Mouse (Mus musculus) left cerebral cortex, postnatal 14 days (tissue): ENCODE measurements around the gene Hapln4. TPM values are rescaled to one million over a fixed set of nuclear protein-coding genes. Genes with fewer than 3 reads are reported as not detected.

Experiments
- DNase-seq, 2 experiments: peaks; one replicate each; pipeline ENCODE4 v3.0.0; 2021 to 2022; ENCODE audit warnings: low spot score in 2 of 2, mixed read lengths in 1 of 2
- intact Hi-C: fragments of 180-260 bp; cut with DNase I; formaldehyde crosslinking; loops from one replicate; pipeline ENCODE4 v1.15.1; 2025
- total RNA-seq, 2 experiments: library from RNA; stranded (reverse); gene quantifications; 2 replicates each; pipeline ENCODE4 v1.2.3; 2021

The Hapln4 gene
- total RNA-seq, 2 experiments from 2014 or later = 17.9 to 20.9 TPM

GRCm38 (mm10) chr8:70089296-70089960, 6.2 kb downstream of the Hapln4 start:
- DNase-seq = peak in 1 of 2 experiments; percentile 62
- intact Hi-C loops = loop anchor here (2.0 to 5.0 kb wide), 2 partner anchors 31 to 133 kb away; partner anchors contain the start of gene Ncan

- no peak for DNase-seq
- intact Hi-C loops = no loop called here
Observed at GRCm38 (mm10) chr8:70092786-70093185, 9.5 kb downstream of the Hapln4 start.

- DNase-seq = peak in 1 of 2 experiments; percentile 84
- intact Hi-C loops = no loop called here
Observed at GRCm38 (mm10) chr8:70099276-70099675, 16.0 kb downstream of the Hapln4 start.

- peak in 1 of 2 experiments; percentile 67 for DNase-seq
- intact Hi-C loops = no loop called here
Observed at GRCm38 (mm10) chr8:70100241-70100640, 17.0 kb downstream of the Hapln4 start.

GRCm38 (mm10) chr8:70104506-70104905, 21.2 kb downstream of the Hapln4 start:
- intact Hi-C loops = no loop called here
- no peak for DNase-seq

- DNase-seq = no peak
- intact Hi-C loops = no loop called here
Observed at GRCm38 (mm10) chr8:70104922-70105321, 21.7 kb downstream of the Hapln4 start.

- intact Hi-C loops = no loop called here
- DNase-seq = no peak
Observed at GRCm38 (mm10) chr8:70110451-70110850, 27.2 kb downstream of the Hapln4 start.

- DNase-seq = no peak
- intact Hi-C loops = no loop called here
Observed at GRCm38 (mm10) chr8:70111192-70111795, 28.0 kb downstream of the Hapln4 start.

GRCm38 (mm10) chr8:70112401-70113016, 29.3 kb downstream of the Hapln4 start:
- intact Hi-C loops = no loop called here
- DNase-seq = no peak

GRCm38 (mm10) chr8:70114488-70114887, 31.2 kb downstream of the Hapln4 start:
- intact Hi-C loops = no loop called here
- DNase-seq = no peak

- DNase-seq = no peak
- intact Hi-C loops = no loop called here
Observed at GRCm38 (mm10) chr8:70114892-70115291, 31.6 kb downstream of the Hapln4 start.

- intact Hi-C loops = no loop called here
- no peak for DNase-seq
Observed at GRCm38 (mm10) chr8:70117611-70118010, 34.4 kb downstream of the Hapln4 start.

GRCm38 (mm10) chr8:70118726-70119700, 35.8 kb downstream of the Hapln4 start:
- intact Hi-C loops = no loop called here

GRCm38 (mm10) chr8:70120667-70121066, 37.4 kb downstream of the Hapln4 start, which contains the start of gene Ncan:
Gene Ncan (minus strand): TSS chr8:70120873.
- intact Hi-C loops = loop anchor here (2.0 kb wide), 1 partner anchor 32 kb away; no protein-coding TSS in a partner anchor

More at GRCm38 (mm10) chr8:70118726-70119700, 35.8 kb downstream of the Hapln4 start:
- DNase-seq = peak; percentile 78 to 92

GRCm38 (mm10) chr8:70122863-70123262, 39.6 kb downstream of the Hapln4 start:
- no peak for DNase-seq
- intact Hi-C loops = no loop called here

More at GRCm38 (mm10) chr8:70120667-70121066, 37.4 kb downstream of the Hapln4 start, which contains the start of gene Ncan:
- peak; percentile 92 to 93 for DNase-seq

- no peak for DNase-seq
- intact Hi-C loops = no loop called here
Observed at GRCm38 (mm10) chr8:70124992-70125391, 41.7 kb downstream of the Hapln4 start.

- intact Hi-C loops = no loop called here
- DNase-seq = peak; percentile 66 to 72
Observed at GRCm38 (mm10) chr8:70128435-70128834, 45.2 kb downstream of the Hapln4 start.

- peak; percentile 74 to 81 for DNase-seq
- intact Hi-C loops = no loop called here
Observed at GRCm38 (mm10) chr8:70129309-70129952, 46.2 kb downstream of the Hapln4 start.

- no peak for DNase-seq
- intact Hi-C loops = no loop called here
Observed at GRCm38 (mm10) chr8:70130066-70130465, 46.8 kb downstream of the Hapln4 start.
